Mouse (Mus musculus) cerebellum, adult (tissue): ENCODE data around the gene Scfd2.

Experiments used
- ATAC-seq: cut with Nextera tagmentation; 2 replicates; pipeline ENCODE4 v1.9.2; 2017; ENCODE audit warnings: mild to moderate bottlenecking, moderate library complexity, mixed read lengths; ENCODE audit not compliant: insufficient number of reproducible peaks, low FRiP score, low TSS enrichment

The Scfd2 gene

DNA sequence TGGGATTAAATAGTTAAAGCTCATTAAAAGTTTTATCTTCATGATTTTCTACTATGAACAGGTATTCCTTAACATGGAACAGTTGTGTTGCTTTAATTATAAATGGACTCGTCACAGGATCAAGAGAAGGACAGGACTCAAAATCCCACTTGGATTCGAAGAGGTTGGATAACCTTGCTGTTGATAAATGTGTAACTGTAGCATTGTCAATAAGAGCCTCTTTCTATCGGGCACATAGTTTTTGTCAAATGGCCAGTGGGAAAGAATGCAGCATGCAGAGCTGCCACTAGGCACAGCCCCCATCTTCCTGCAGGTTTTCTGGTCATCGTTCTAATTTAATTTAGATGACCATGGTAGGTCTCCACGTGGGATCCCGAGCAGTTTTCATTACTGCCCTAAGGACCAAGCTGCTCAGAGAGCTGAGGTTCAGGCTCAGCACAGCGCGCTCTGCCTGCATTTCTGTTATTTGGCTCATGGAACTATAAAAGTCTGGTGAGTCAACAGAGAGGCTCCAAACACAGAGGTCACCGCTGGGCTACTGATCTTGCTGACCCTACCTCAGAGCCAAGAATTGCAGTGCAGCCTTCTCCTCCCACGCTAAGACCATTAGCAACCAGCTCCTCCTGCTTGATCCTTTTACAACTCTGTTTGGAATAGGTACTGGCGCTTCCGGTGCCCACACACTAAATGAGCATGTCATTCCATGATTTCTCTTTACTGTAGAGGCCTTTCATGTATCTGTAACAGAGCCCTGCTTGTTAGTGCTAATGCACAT is 215.9 kb downstream of the Scfd2 start:
- ATAC-seq: no peak

- ATAC-seq: no peak
Observed at GRCm38 (mm10) chr5:74314501-74314900, 217.1 kb downstream of the Scfd2 start.

- no peak for ATAC-seq
Observed at GRCm38 (mm10) chr5:74313542-74313941, 218.0 kb downstream of the Scfd2 start.

DNA sequence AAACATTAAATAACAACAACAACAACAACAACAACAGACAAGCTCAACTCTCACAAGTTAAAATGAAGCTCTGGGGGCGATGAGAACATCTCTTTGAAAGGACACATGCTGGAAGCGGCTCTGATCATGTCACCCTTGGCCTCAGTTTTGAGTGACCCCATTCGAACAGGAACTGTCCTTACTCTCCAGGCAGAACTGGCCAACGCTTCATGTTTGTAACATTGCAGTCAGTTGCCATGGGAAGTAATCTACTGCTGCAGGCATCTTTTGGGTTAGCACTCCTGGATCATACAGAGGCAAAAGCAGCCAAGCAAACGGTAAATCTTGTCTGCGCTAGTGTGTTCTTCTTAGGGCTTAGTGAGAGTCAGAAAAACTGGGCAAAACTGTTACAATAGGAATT is 219.7 kb downstream of the Scfd2 start:
- no peak for ATAC-seq

DNA sequence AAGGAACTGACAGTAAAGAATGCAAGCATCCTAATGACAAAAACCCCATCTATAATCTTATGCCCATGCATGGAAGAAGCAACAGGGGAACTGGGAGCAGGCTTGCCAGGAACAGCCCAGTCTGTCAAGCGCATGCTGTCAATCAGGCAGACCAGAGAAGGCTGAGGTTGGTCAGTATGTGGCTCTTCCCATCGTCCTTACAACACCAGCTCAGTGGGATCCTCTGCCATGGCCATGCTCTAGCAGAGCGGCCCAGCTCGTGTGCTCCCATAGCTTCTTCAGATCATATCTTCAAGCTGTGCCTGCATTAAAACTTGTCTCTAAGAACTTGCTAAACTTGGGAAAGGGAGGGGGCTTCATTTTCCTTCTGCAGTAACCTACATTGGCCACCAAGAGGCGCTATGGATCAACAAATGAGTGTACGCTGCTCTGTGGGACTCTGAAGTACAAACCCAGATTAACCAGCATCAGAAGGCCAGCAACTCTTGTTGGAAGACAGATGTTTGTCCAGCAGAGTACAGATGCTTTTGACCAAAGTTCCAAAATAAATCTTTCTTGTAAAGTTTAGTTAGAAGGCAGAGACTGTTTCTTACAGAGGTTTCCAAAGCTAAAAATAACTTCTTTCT is 220.2 kb downstream of the Scfd2 start:
- ATAC-seq: no peak

DNA sequence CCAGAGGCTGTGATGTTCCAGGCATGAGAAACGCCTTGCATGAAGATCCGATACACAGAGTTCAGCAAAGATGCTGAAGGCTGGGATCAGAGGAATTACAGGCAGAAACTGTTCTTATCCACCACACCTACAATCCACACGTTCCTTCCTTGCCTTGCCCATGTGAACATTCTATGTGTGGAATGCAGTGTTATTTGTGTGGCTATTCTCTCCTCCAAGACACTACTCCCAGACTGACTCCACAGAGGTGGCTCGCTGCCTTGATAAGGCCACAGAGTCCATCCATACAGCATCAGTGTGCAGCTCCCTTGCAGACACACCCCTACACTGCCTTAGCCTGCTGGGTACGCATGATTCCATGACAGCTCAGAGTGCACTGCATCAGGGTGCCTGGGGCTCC is 221.5 kb downstream of the Scfd2 start:
- ATAC-seq: no peak

GRCm38 (mm10) chr5:74307242-74307641 is 224.3 kb downstream of the Scfd2 start:
- ATAC-seq: no peak

GRCm38 (mm10) chr5:74305533-74306189 is 225.9 kb downstream of the Scfd2 start:
- ATAC-seq: no peak

GRCm38 (mm10) chr5:74304767-74305166 is 226.8 kb downstream of the Scfd2 start:
- no peak for ATAC-seq

DNA sequence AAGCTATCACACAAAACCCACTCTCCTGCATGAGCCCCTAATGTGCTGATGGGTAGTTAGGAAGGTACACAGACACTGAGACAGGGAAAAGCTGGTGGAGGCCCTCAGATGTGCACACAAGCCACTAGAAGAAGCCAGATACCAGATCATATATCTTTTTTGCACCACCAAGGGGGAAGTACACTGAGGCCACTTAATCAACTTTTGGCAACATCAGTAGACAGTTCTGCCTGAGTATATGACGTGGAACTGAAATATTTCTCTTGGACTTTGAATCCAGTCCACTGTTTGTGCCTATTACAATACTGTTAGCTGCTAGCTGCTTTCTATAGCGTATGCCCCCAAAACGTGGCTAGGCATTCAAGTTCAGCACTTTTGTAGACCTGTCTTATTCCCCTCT is 229.2 kb downstream of the Scfd2 start:
- no peak for ATAC-seq

GRCm38 (mm10) chr5:74301443-74301842 is 230.1 kb downstream of the Scfd2 start:
- ATAC-seq: no peak

DNA sequence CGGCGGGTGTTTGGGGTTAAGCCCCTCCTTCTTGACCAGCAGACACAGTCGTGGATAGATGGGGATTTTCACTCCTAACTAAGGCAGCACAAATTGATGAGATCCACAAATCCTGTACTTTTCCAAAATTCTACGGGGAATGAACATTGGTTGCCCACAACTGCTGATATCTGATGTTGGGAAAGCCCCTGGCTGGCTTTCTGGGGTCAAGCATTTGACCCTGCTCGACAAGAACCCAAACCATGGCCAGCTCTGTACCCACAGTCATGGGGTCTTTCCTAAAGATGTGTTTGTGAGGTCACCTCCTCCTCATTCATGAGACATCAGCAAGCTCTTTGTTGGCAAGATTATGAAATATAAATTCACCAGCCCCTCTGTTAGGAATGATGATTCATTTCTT is 230.6 kb downstream of the Scfd2 start:
- no peak for ATAC-seq

DNA sequence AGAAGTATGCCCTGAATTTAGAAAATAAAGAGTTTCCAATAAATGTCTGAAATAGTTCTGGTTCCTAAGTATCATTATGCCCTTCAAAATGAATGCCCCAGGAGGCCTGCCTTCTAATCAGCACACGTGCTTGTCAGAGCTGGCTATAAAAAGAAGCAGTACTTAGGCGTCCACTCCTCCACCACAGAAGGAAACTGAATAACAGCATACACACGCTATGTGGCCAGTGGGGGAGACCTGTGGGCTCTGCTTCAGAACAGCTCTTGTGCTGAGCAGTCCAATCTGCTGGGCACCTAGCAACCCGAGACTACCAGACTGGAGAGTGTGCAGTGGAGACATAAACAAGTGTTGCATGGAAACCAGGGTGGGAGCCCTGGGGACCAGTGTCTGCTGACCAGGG is 231.4 kb downstream of the Scfd2 start:
- no peak for ATAC-seq

- ATAC-seq: no peak
Observed at GRCm38 (mm10) chr5:74297113-74297512, 234.4 kb downstream of the Scfd2 start.

DNA sequence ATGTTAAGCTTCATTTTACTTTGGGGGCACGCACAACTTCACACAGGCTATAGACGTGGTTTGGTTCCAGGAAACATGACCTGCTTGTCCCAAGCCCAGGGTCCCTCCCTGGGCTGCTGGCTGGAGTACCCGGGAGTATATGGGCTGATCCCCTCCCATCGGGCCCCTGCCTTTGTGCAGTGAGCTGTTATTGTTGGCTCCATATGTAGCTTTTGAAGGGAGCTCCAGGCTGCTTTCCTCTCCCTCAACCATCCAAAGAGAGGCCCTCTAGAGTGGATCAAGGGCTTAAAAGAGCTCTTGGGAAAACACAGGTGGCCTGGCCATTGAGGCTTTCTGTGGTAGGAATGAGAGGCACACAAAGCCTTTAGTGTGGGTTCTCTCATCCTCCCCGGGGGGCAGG is 235.5 kb downstream of the Scfd2 start:
- ATAC-seq: no peak

GRCm38 (mm10) chr5:74293513-74293912 is 238.0 kb downstream of the Scfd2 start:
- ATAC-seq: no peak

DNA sequence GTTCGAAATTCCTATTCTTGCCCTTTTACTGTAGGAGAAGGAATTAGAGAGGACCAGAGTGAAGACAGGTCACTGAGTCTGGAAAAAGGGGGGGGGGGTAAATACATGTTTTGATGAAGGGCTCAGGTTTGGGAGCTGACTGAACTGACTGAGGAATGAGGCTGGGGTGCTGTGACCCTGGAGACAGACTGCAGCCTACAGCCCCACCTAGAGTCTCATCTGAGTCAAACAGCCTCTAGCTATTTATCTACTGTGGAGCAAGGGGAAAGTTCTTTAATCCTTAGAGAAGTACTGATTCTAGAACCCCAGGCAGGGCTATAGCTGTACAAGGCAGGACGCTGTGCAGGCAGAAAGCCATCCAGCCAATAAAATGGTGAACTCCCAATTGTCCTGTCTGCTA is 239.5 kb downstream of the Scfd2 start:
- ATAC-seq: no peak

- ATAC-seq: no peak
Observed at GRCm38 (mm10) chr5:74291575-74291974, 240.0 kb downstream of the Scfd2 start.

GRCm38 (mm10) chr5:74289957-74290356 is 241.6 kb downstream of the Scfd2 start:
- no peak for ATAC-seq

DNA sequence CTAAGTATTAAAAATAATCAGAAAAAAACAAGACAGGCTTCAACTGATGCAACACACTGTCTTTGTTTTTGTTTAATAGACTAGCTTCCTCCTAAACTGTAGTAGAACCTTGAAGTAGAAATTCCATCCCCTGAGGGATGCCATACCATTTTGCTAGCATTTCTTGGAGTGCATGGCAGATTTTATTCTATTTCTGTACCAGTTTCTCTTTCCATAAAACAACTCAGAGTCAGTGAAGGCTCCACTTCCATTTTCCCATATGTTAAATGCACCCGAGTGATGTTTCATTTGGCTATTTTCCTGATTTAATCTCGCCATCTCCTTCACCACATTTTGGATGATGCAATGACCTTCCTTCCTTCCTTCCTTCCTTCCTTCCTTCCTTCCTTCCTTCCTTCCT is 243.4 kb downstream of the Scfd2 start:
- ATAC-seq: no peak

DNA sequence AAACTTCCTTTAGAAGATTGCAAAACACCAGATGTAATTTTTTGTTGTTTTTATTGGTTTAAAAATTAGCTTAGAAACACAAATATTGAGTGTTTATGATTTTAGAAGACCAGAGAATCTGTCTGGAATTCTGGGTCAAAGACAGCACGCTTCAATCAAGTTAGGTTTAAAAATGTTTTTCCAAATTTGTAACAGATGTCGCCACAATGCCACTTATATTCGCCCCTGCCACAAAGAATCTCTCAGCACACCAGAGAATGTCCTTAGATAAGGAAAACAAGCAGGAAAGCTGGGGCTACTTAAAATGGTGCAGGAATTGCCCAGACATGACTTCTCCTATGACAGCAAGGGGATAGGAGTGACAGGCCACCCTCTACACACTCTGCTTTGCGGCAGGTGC is 245.3 kb downstream of the Scfd2 start:
- no peak for ATAC-seq

GRCm38 (mm10) chr5:74285764-74286163 is 245.8 kb downstream of the Scfd2 start:
- ATAC-seq: no peak
